Mouse (Mus musculus): ENCODE data around the gene Cdc42se2.

- TF ChIP-seq CTCF (conservative IDR thresholded peaks at IDR 0.05 in 1 of 2, IDR thresholded peaks at IDR 0.05 in 1 of 2; ENCODE audit: low read depth in 2 of 2, low read length in 2 of 2) = no peak
- no peak for TF ChIP-seq POLR2A (IDR thresholded peaks at IDR 0.05; ENCODE audit: low read depth, low read length)
Measured at GRCm38 (mm10) chr11:54801791-54802558, 14.5 kb upstream of the Cdc42se2 start.
